In genomic region chr2:6827583-6827982, GRCm38 (mm10) we compare ENCODE assay signal across 10 mouse cellular contexts.
DNase-seq lines count a peak whose midpoint lies in the region; ATAC-seq lines count a peak whose summit lies in the region.
"Had no signal": no experiment of that assay in that cellular context is flagged by ENCODE, and none has a peak within 500 bp of the region (broad histone marks: within the 10 kb centered on the region; RNA-seq: fewer than 3 reads in every experiment).

No protein-coding gene starts in this region.

- no peaks in the 10 kb centered on the region for H3K9me3 ChIP-seq in hindbrain, embryonic 15.5 days
- H3K9me3 ChIP-seq in midbrain, embryonic 11.5 days (ENCODE audit: control insufficient read depth, low read length) = no peaks in the 10 kb centered on the region

- H3K9ac ChIP-seq in hindbrain, embryonic 15.5 days = no peak overlapping the region
- H3K9ac ChIP-seq in midbrain, embryonic 11.5 days (ENCODE audit: low read length) = no peak overlapping the region

- H3K4me3 ChIP-seq in hindbrain, embryonic 15.5 days = no peak overlapping the region
- no peak overlapping the region for H3K4me3 ChIP-seq in midbrain, embryonic 11.5 days (ENCODE audit: low read depth, low read length)

- DNase-seq in frontal cortex, postnatal 25 days (ENCODE audit: low spot score in 2 of 2) = no peak
- DNase-seq in embryo, embryonic 10.5 days (ENCODE audit: low spot score) = peak; percentile 51
- no peak for DNase-seq in midbrain, embryonic 11.5 days (ENCODE audit: low spot score, missing footprints)
- DNase-seq in MN1 (ENCODE audit: low spot score) = no peak
- DNase-seq: cerebellum, adult 11 months; lung, postnatal 14 days had no signal

- WGBS in hindbrain, embryonic 15.5 days = 27% methylated on average over 2 of the region's 2 CpGs
- WGBS in midbrain, embryonic 11.5 days = 37% methylated on average over 2 of the region's 2 CpGs

- H3K4me2 ChIP-seq in hindbrain, embryonic 15.5 days = no peak overlapping the region
- no peak overlapping the region for H3K4me2 ChIP-seq in midbrain, embryonic 11.5 days

- 0 out of 2 replicates have a peak, but pooled peaks have one; percentile 20 for ATAC-seq in frontal cortex, adult (ENCODE audit: low TSS enrichment)
- ATAC-seq in hindbrain, embryonic 15.5 days (ENCODE audit: low FRiP score, low read depth) = peak; percentile 44
- ATAC-seq in midbrain, embryonic 11.5 days (ENCODE audit: low FRiP score) = peak; percentile 85
- ATAC-seq in megakaryocyte, adult 5-6 weeks (ENCODE audit: poor library complexity, severe bottlenecking) = no peak
- no peak for ATAC-seq in CD4-positive, CD25-positive, alpha-beta regulatory T cell, adult 4 months

- H3K27me3 ChIP-seq in hindbrain, embryonic 15.5 days = no peaks in the 10 kb centered on the region
- no peaks in the 10 kb centered on the region for H3K27me3 ChIP-seq in midbrain, embryonic 11.5 days (ENCODE audit: control insufficient read depth, insufficient read depth, low read length)

- H3K4me1 ChIP-seq in hindbrain, embryonic 15.5 days (replicated peaks) = peaks cover 36% of the 10 kb centered on the region
- 0 out of 2 replicates have a peak, but pooled peaks cover 6% of the 10 kb centered on the region for H3K4me1 ChIP-seq in midbrain, embryonic 11.5 days (ENCODE audit: control insufficient read depth, insufficient read depth, low read length)

- peak overlapping the region; percentile 4; the same call in 1 of the 2 replicates for H3K27ac ChIP-seq in hindbrain, embryonic 15.5 days (replicated peaks)
- no peak overlapping the region for H3K27ac ChIP-seq in midbrain, embryonic 11.5 days (ENCODE audit: low read depth, low read length)

- no peaks in the 10 kb centered on the region for H3K36me3 ChIP-seq in hindbrain, embryonic 15.5 days
- no peaks in the 10 kb centered on the region for H3K36me3 ChIP-seq in midbrain, embryonic 11.5 days (ENCODE audit: control insufficient read depth, insufficient read depth, low read length)

Comparison
In these comparisons a context has a peak if more than half of its experiments do, and no peak if none do; other contexts are left out.
1. ATAC-seq: peak in frontal cortex, adult (single experiment), hindbrain, embryonic 15.5 days (single experiment) and midbrain, embryonic 11.5 days (single experiment); none in megakaryocyte, adult 5-6 weeks (single experiment) and CD4-positive, CD25-positive, alpha-beta regulatory T cell, adult 4 months (single experiment).